Mouse (Mus musculus): Measurements from ENCODE around the gene Rabep2. TPM values are rescaled to one million over a fixed set of nuclear protein-coding genes. Genes with fewer than 3 reads are reported as not detected.
A peak's percentile ranks its signal among the peaks of the same experiment; 100 is the strongest.

Gene Rabep2
- total and polyA plus RNA-seq, 3 experiments: 33.7 to 38.5 (median 35.7) TPM

DNA sequence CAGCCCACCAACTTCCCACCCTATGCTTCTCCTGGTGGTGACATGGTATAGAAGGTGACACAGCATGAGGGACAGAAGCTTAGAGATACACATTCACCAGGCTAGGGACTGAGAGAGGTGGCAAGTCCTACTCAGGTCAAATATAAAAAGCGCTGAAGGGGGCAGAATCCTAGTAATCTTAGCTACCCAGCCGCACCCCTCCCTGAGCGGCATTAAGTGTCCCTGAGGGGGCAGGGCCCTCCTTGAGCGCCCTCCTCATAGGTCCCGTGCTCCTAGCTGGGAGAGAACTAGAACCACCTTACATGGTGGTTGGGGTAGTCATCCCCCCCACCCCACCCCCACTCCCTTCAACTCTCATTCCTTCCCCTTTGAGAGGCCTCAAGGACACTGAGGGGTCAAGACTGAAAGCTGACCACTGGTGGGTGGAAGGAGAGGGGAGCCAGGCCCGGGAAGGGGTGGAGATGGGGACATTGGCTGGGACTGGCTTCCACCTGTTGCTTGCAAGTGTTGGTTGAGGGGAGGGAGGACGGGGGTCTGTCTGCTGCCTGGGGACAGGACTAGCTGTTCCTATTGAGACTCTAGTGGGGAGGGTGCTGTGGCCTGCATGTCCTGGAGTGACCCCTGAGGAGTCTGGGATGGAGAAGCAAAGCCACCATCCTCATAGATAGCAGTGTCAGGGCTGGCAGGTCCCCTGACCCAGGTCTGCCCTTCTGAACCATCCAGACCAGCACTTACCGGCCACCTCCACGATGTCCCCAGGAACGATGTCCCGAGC is 30.5 kb downstream of the Rabep2 start:
- Histone ChIP-seq H3K9me3 (replicated peaks; ENCODE audit: low read length) (no peaks in the 10 kb centered on the region), H3K4me2 (ENCODE audit: insufficient read depth, low read depth, poor library complexity, severe bottlenecking) (no peak overlapping the region), H3K4me3 (replicated peaks in 1 of 3; ENCODE audit: low read depth in 2 of 3, low read length in 2 of 3, poor library complexity in 1 of 3) (no peak overlapping the region), H3K9ac (ENCODE audit: insufficient read depth, low read depth) (no peak overlapping the region), H3K27me3 (replicated peaks) (no peaks in the 10 kb centered on the region), H3K79me2 (replicated peaks; ENCODE audit: control insufficient read depth, extremely low read depth, insufficient read depth, poor library complexity, severe bottlenecking) (no peaks in the 10 kb centered on the region), H3K27ac (ENCODE audit: insufficient read depth, low read depth) (no peak overlapping the region), H3K36me3 (replicated peaks in 1 of 2; ENCODE audit: control insufficient read depth in 1 of 2, insufficient read depth in 1 of 2, low read length in 1 of 2) (peaks cover 0 to 11% of the 10 kb centered on the region in 2 experiments), H3K4me1 (ENCODE audit: control insufficient read depth in 1 of 2, insufficient read depth in 2 of 2) (peaks cover 7 to 34% of the 10 kb centered on the region in 2 experiments)
- no peak for TF ChIP-seq NRF1 (IDR thresholded peaks at IDR 0.05; ENCODE audit: low read depth, low read length)
- TF ChIP-seq SMC3 (IDR thresholded peaks at IDR 0.05; ENCODE audit: low read depth, low read length): no peak
- TF ChIP-seq ZKSCAN1 (IDR thresholded peaks at IDR 0.05; ENCODE audit: borderline replicate concordance, low read depth, low read length): no peak
- no peak for TF ChIP-seq USF1 (IDR thresholded peaks at IDR 0.05; ENCODE audit: low read depth, low read length)
- no peak for TF ChIP-seq SIN3A (IDR thresholded peaks at IDR 0.05; ENCODE audit: low read length)
- no peak for TF ChIP-seq EP300 (IDR thresholded peaks at IDR 0.05; ENCODE audit: low read length)
- no peak for TF ChIP-seq POLR2A (IDR thresholded peaks at IDR 0.05; ENCODE audit: low read depth, low read length)
- TF ChIP-seq ZC3H11A (IDR thresholded peaks at IDR 0.05; ENCODE audit: low read depth, low read length): no peak
- no peak for TF ChIP-seq CTCF (conservative IDR thresholded peaks at IDR 0.05 in 1 of 2, IDR thresholded peaks at IDR 0.05 in 1 of 2; ENCODE audit: low read depth in 2 of 2, low read length in 2 of 2)
- TF ChIP-seq CHD1 (IDR thresholded peaks at IDR 0.05; ENCODE audit: low read depth, low read length): no peak
- no peak for TF ChIP-seq RAD21 (IDR thresholded peaks at IDR 0.05; ENCODE audit: low read depth, low read length)
- no peak for TF ChIP-seq ZMIZ1 (IDR thresholded peaks at IDR 0.05; ENCODE audit: low read depth, low read length)
- TF ChIP-seq MXI1 (IDR thresholded peaks at IDR 0.05; ENCODE audit: low read depth, low read length): no peak
- TF ChIP-seq TBP (conservative IDR thresholded peaks at IDR 0.05; ENCODE audit: low read depth, low read length): no peak
- no peak for TF ChIP-seq MAX (IDR thresholded peaks at IDR 0.05; ENCODE audit: low read length)
- no peak for TF ChIP-seq USF2 (conservative IDR thresholded peaks at IDR 0.05; ENCODE audit: low read depth, low read length)
- TF ChIP-seq KAT2A (IDR thresholded peaks at IDR 0.05; ENCODE audit: insufficient replicate concordance, low read length): no peak
- no peak for DNase-seq (ENCODE audit: extremely low read depth)
- in situ Hi-C loops (cut with MboI; ENCODE audit: low pct_ligation_motif_present, low pct_unique_long_range_greater_than_20kb, low sequenced_read_pairs): no loop called here
- dilution Hi-C loops (cut with MboI; ENCODE audit: extremely low pct_ligation_motif_present, extremely low pct_unique_long_range_greater_than_20kb, low sequenced_read_pairs): no loop called here

DNA sequence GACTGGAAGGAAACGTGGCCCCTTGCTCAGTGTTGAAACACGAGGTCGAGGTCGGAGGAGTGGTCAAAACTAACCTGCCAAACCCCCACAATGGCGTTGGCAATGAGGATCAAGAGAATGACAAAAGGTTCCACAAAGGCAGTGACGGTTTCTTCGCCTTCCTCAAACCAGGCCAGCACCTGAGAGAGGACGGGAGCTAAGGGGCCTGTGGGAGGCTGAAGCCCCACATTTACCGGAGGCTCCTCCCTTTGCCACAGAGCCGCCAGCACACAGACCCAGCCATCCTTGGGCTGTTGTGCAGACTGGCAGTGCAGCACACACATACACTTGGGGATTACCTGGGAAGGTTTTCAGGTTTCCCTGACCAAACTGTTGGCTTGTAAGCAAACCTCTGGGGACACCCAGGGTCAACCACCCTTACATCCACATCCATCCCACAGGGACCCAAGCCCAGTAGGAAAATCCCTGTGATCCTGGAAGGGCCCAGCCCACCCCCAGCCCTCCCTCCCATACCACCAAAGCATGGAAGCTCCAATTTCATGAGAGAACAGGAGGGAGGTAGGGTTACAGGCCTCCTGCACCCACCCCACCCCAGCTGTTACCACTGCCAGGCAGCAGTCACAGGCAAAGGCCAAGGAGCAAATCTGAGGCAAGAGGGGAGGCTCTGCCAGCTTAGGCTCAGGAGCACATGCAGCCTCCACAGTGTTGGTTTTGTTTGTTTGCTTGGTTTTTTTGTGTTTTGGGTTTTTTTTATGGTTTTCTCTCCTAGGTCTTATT is 32.3 kb downstream of the Rabep2 start:
- H3K9ac ChIP-seq (ENCODE audit: insufficient read depth, low read depth): no peak overlapping the region
- dilution Hi-C loops (cut with MboI; ENCODE audit: extremely low pct_ligation_motif_present, extremely low pct_unique_long_range_greater_than_20kb, low sequenced_read_pairs): no loop called here
- no peaks in the 10 kb centered on the region for H3K27me3 ChIP-seq (replicated peaks)
- H3K4me2 ChIP-seq (ENCODE audit: insufficient read depth, low read depth, poor library complexity, severe bottlenecking): no peak overlapping the region
- no peaks in the 10 kb centered on the region for H3K9me3 ChIP-seq (replicated peaks; ENCODE audit: low read length)
- peaks cover 9 to 52% of the 10 kb centered on the region in 2 experiments for H3K4me1 ChIP-seq (ENCODE audit: control insufficient read depth in 1 of 2, insufficient read depth in 2 of 2)
- no peak for DNase-seq (ENCODE audit: extremely low read depth)
- H3K36me3 ChIP-seq (replicated peaks in 1 of 2; ENCODE audit: control insufficient read depth in 1 of 2, insufficient read depth in 1 of 2, low read length in 1 of 2): peaks cover 0 to 22% of the 10 kb centered on the region in 2 experiments
- no peaks in the 10 kb centered on the region for H3K79me2 ChIP-seq (replicated peaks; ENCODE audit: control insufficient read depth, extremely low read depth, insufficient read depth, poor library complexity, severe bottlenecking)
- no peak overlapping the region for H3K4me3 ChIP-seq (replicated peaks in 1 of 3; ENCODE audit: low read depth in 2 of 3, low read length in 2 of 3, poor library complexity in 1 of 3)
- in situ Hi-C loops (cut with MboI; ENCODE audit: low pct_ligation_motif_present, low pct_unique_long_range_greater_than_20kb, low sequenced_read_pairs): no loop called here
- TF ChIP-seq MAX (IDR thresholded peaks at IDR 0.05; ENCODE audit: low read length): 0 out of 2 replicates have a peak, but pooled peaks have one; percentile 29
- no peak for TF ChIP-seq MYC (IDR thresholded peaks at IDR 0.05; ENCODE audit: low read depth, low read length)
- no peak for TF ChIP-seq TBP (conservative IDR thresholded peaks at IDR 0.05; ENCODE audit: low read depth, low read length)
- TF ChIP-seq JUND (conservative IDR thresholded peaks at IDR 0.05; ENCODE audit: low read depth, low read length): no peak
- no peak for TF ChIP-seq PAX5 (IDR thresholded peaks at IDR 0.05; ENCODE audit: low read length)
- no peak for TF ChIP-seq GABPA (IDR thresholded peaks at IDR 0.05; ENCODE audit: insufficient replicate concordance, low read depth, low read length)
- TF ChIP-seq ETS1 (conservative IDR thresholded peaks at IDR 0.05; ENCODE audit: low read depth, low read length): no peak
- TF ChIP-seq MAFK (IDR thresholded peaks at IDR 0.05; ENCODE audit: insufficient replicate concordance, low read length): no peak
- TF ChIP-seq CHD2 (IDR thresholded peaks at IDR 0.05; ENCODE audit: low read length): no peak
- no peak overlapping the region for H3K27ac ChIP-seq (ENCODE audit: insufficient read depth, low read depth)

All from CH12.LX (cell line).